Mouse (Mus musculus) duodenum, adult 2 months (tissue): ENCODE measurements around the gene Mia3. TPM values are rescaled to one million over a fixed set of nuclear protein-coding genes. Genes with fewer than 3 reads are reported as not detected.

Experiments
- polyA plus RNA-seq: library from polyadenylated mRNA; depleted of rRNA; stranded (reverse); fragments of >200 nt; gene quantifications from 2 replicates; pipeline ENCODE4 v1.2.3, GENCODE M21; 2012; ENCODE audit warnings: low replicate concordance; rRNA removed

Gene Mia3
- polyA plus RNA-seq, result 63.5 and 69.8 TPM in 2 replicates

DNA sequence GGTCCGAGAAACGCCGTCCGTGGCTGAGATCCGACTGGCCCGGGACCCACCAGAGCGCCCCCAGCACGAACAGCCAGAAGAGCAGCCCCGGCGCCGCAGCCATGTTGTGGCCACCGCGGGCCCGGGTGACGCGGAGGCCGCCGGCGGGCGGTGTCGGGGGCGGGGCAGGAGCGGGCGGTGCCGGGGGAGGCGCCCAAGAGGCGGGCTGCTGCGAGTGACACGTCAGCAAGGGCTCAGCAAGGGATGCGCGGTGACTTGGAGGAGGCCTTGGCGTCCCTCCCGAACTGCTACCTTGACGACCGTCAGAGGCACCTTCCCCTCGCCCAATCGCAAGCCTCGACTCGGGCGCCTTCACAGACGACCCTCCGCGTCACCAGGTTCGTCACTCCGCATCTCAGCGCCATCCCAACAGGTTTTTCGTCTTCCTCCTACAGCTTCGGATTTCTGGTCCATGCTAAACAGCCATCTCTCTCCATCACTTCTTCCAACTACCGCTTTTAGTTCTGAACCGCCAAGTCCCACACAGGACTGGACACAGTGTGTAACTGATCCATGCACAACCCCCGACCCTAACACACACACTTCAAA is at the start of gene Mia3:
Gene Mia3 (minus strand): TSS at position 127 of the 588 bp plus-strand sequence.

DNA sequence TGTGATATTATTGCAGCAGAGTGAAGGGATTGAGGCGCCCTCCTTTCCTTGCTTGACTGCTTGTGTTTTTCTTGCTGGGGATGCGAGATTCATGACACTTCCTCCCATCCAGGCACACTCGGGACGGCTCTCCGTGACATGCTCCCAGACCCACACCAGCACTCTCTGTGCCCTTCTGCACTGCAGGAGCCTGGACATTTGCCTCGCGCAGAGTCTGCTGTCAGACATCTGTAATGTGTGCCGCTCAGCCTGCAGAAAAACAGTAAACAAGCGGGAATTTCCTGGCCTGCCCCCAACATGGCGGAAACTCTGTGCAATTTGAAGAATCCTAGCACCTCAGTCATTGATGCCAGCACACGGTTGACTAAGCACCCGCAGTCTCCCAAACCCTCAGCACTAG is 48.5 kb upstream of the Mia3 start, which contains the start of gene Hhipl2:
Gene Hhipl2 (plus strand): TSS at position 343 of the 400 bp plus-strand sequence.

DNA sequence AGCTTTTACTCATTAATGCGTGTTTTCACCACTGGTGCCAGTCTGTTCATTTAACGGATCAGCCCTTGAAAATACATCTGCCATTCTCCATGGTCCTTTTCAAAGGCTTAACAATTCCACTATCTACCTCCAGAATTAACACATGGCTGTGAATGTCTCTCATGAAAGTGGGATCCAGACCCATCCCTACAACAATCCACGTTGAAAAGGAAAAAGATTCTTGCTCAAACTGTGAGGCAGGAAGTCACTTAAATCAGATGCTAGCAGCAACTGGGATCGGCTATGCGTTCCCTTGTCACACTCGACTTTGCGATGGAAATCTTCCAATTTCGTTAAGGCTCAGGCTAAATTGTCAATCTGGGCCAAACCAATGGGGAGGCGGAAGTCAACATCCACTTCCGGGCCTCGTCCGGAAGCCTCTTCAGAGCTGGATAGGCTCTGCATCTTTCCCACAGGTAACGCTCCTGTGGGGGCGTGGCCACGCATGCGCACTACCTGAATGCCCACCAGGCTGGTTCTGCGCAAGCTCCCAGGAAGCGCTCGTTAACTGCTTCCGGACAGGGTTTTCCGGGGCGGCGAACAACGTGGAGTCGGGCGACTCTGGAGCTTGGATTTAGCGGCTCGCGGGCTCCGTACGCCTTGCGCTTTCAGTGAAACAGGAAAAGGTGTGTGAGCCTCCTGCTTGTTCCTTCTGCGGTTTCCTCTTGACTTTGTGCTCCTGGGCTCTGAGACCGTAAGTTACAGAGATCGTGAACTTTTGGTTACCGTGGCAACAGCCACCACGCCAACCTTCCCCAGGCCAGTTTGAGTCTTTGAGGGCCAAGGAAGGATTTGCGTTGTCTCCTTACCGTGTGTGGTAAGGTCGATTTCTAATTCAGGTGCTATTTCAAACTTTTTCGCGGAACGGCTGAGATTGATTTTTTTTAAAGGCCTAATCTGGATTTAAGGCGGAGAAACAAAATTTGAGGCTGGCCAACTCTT is 19.4 kb upstream of the Mia3 start, which contains the start of gene Taf1a:
Gene Taf1a (plus strand): TSS at position 556 of the 981 bp plus-strand sequence.

DNA sequence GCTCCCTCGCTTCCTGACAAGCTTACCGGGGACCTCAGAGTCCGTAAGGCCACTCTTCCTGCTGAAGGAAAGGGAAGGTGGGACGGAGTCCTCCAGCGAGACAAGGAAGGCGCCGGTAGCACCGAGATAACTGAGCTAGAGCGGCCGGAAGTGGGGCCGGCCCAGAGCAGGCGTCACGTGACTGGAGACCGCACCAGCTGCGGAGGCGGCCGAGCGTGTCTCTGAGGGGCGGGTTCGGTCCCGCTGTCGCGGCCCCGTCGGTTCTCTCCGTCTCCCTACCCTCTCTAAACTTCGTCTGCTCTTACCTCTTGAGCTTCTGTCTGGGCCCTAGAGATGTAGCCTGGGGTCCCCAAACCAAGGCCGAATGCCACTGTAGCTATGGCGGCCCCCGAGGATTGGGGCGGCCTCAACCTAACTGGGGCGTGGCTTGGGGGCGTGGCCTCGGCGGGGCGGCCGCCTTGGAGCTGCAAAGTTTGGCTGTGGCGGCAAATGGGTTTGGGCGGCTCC is 72.4 kb downstream of the Mia3 start, which contains the start of gene Brox:
Gene Brox (minus strand): TSS at position 393 of the 507 bp plus-strand sequence.

DNA sequence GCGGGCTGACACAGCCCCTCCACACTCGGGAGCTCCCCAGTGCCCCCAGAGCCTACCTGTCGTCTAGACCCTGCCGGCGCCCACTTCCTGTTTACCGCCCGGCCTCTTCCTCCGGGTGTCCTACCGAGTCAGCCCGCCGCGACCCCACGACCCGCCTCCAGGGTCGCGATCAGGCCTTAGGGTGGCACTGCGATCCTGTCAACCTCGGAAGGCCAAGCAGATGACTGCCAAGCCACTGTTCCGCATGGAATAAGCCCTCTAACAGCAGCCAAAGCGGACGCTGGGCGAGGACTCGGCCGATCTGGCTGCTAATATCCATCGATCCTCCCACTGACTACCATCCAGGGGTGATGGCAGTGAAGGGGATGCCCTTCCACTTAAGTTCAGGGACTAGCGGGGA is 72.9 kb downstream of the Mia3 start, which contains the start of gene Aida:
Gene Aida (plus strand): TSS at position 126 of the 400 bp plus-strand sequence.

Other genes with a start within 250 kb of the Mia3 start
- gene Disp1, start 148.0 kb downstream of the Mia3 start, polyA plus RNA-seq, result 4.2 and 8.5 TPM in 2 replicates
- gene Aida, start 73.0 kb downstream of the Mia3 start, polyA plus RNA-seq, result 3.2 and 4.6 TPM in 2 replicates
- gene Brox, start 72.3 kb downstream of the Mia3 start, polyA plus RNA-seq, result 5.8 and 6.3 TPM in 2 replicates
- 2.0 and 2.5 TPM in 2 replicates for gene Taf1a, start 19.4 kb upstream of the Mia3 start, polyA plus RNA-seq
- 0.17 and 1.1 TPM in 2 replicates for gene Hhipl2, start 48.7 kb upstream of the Mia3 start, polyA plus RNA-seq